Comparison of ENCODE assay signal across 8 mouse cellular contexts in the genomic region with DNA sequence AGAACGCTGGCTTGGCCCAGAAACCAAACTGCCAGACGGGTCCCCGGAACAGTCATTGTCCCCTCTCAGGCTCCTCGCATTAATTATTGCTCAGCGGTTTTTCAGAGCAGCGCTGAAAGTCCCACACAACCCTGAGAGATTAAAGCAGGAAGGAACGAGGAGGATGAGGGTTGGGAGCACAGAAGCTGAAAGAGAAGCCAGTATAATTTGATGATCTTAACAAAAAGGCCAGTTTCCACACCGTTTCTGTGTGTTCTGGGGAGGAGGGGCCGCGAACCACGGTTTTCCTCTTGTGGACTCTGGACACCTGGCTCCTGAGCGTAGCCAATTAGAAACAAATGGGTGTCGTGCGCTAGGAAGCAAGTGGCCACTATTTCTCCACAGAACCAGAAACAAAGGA.
DNase-seq lines count a peak whose midpoint lies in the region; ATAC-seq lines count a peak whose summit lies in the region.

No protein-coding gene starts in this region.

- no peaks in the 10 kb centered on the region for H3K9me3 ChIP-seq in heart, embryonic 15.5 days (replicated peaks)
- no peaks in the 10 kb centered on the region for H3K9me3 ChIP-seq in embryonic facial prominence, embryonic 15.5 days (replicated peaks)
- H3K9me3 ChIP-seq in limb, embryonic 13.5 days, result no peaks in the 10 kb centered on the region

- no peak for ATAC-seq in heart, embryonic 15.5 days (replicated peaks; ENCODE audit: insufficient number of reproducible peaks, insufficient read depth, low FRiP score, low read depth)
- no peak for ATAC-seq in embryonic facial prominence, embryonic 15.5 days (ENCODE audit: insufficient number of reproducible peaks, low FRiP score, low TSS enrichment, low read depth)
- ATAC-seq in limb, embryonic 13.5 days (ENCODE audit: low FRiP score, low read depth), result no peak
- ATAC-seq in erythroid progenitor cell, adult 5-6 weeks (replicated peaks; ENCODE audit: low FRiP score, poor library complexity, severe bottlenecking), result no peak

- H3K9ac ChIP-seq in heart, embryonic 15.5 days, result no peak overlapping the region
- no peak overlapping the region for H3K9ac ChIP-seq in embryonic facial prominence, embryonic 15.5 days
- H3K9ac ChIP-seq in limb, embryonic 13.5 days, result peak overlapping the region; percentile 19; the same call in 1 of the 2 replicates

- H3K27me3 ChIP-seq in heart, embryonic 15.5 days, result peaks cover 28% of the 10 kb centered on the region
- peaks cover 11% of the 10 kb centered on the region for H3K27me3 ChIP-seq in embryonic facial prominence, embryonic 15.5 days
- peaks cover 33% of the 10 kb centered on the region for H3K27me3 ChIP-seq in limb, embryonic 13.5 days

- H3K4me2 ChIP-seq in heart, embryonic 15.5 days, result peak overlapping the region; percentile 61
- H3K4me2 ChIP-seq in embryonic facial prominence, embryonic 15.5 days (replicated peaks), result peak overlapping the region; percentile 39
- peak overlapping the region; percentile 57 for H3K4me2 ChIP-seq in limb, embryonic 13.5 days (replicated peaks)

- H3K36me3 ChIP-seq in heart, embryonic 15.5 days, result no peaks in the 10 kb centered on the region
- no peaks in the 10 kb centered on the region for H3K36me3 ChIP-seq in embryonic facial prominence, embryonic 15.5 days
- H3K36me3 ChIP-seq in limb, embryonic 13.5 days, result no peaks in the 10 kb centered on the region

- no peak overlapping the region for H3K27ac ChIP-seq in heart, embryonic 15.5 days
- no peak overlapping the region for H3K27ac ChIP-seq in embryonic facial prominence, embryonic 15.5 days (replicated peaks)
- no peak overlapping the region for H3K27ac ChIP-seq in limb, embryonic 13.5 days

- H3K4me1 ChIP-seq in heart, embryonic 15.5 days (replicated peaks), result peaks cover 9% of the 10 kb centered on the region
- peaks cover 15% of the 10 kb centered on the region for H3K4me1 ChIP-seq in embryonic facial prominence, embryonic 15.5 days
- H3K4me1 ChIP-seq in limb, embryonic 13.5 days, result peaks cover 15% of the 10 kb centered on the region

- peak overlapping the region; percentile 31 for H3K4me3 ChIP-seq in heart, embryonic 15.5 days
- peak overlapping the region; percentile 18; the same call in 1 of the 2 replicates for H3K4me3 ChIP-seq in embryonic facial prominence, embryonic 15.5 days (replicated peaks)
- H3K4me3 ChIP-seq in limb, embryonic 13.5 days, result peak overlapping the region; percentile 26

- no peak for DNase-seq in heart, adult 9 months (ENCODE audit: low spot score in 2 of 2)
- peak; percentile 22 for DNase-seq in retina, embryonic 14.5 days (ENCODE audit: low spot score)
- no peak for DNase-seq in frontal cortex, postnatal 10 days (ENCODE audit: low spot score in 2 of 2)
- DNase-seq in layer of hippocampus, adult 11-12 months (ENCODE audit: low spot score), result no peak

- WGBS in heart, embryonic 15.5 days, result 4% methylated on average over 14 of the region's 14 CpGs
- whole genome bisulfite sequencing in embryonic facial prominence, embryonic 15.5 days, result 4% methylated on average over 14 of the region's 14 CpGs
- WGBS in limb, embryonic 13.5 days, result 3% methylated on average over 14 of the region's 14 CpGs
